Mouse (Mus musculus) common myeloid progenitor, adult 5-6 weeks (primary cell): ENCODE measurements around the gene Golga1. TPM values are rescaled to one million over a fixed set of nuclear protein-coding genes. Genes with fewer than 3 reads are reported as not detected.
A peak's percentile ranks its signal among the peaks of the same experiment; 100 is the strongest.

Source experiments
- ATAC-seq: replicated peaks from 2 replicates; pipeline ENCODE4 v1.8.0; 2016; ENCODE audit warnings: low read depth, mild to moderate bottlenecking, moderate TSS enrichment, inconsistent platforms; ENCODE audit not compliant: poor library complexity, severe bottlenecking
- total RNA-seq: library from RNA; stranded (forward); fragments of 200-1000, 187-1606 nt; gene quantifications from 2 replicates; pipeline ENCODE4 v1.2.3, GENCODE M21; 2017

Gene Golga1
- total RNA-seq, 1 experiment from 2014 or later: 21.1 TPM

GRCm38 (mm10) chr2:38983456-38983855 lies 81.9 kb downstream of the Golga1 start:
- ATAC-seq: no peak

DNA sequence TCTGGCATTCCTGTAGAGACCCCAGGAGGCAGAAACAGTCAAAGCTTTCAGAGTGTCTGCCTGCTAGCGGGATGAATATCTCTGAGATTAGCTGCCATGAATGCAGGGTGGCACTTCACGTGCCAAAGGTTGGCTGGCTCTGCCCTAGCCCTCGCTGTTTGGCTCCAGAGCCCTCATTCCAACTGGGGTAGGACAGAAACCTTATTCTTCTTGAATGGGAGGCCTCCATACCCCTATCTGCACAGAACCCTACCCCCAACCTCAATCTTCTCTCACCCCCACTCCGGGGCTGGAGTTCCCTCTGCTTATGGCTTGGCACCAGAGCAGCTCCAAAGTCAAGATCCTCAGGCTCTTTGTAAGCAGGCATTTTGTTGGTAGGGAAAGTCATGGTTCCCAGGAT lies 87.5 kb downstream of the Golga1 start:
- no peak for ATAC-seq

DNA sequence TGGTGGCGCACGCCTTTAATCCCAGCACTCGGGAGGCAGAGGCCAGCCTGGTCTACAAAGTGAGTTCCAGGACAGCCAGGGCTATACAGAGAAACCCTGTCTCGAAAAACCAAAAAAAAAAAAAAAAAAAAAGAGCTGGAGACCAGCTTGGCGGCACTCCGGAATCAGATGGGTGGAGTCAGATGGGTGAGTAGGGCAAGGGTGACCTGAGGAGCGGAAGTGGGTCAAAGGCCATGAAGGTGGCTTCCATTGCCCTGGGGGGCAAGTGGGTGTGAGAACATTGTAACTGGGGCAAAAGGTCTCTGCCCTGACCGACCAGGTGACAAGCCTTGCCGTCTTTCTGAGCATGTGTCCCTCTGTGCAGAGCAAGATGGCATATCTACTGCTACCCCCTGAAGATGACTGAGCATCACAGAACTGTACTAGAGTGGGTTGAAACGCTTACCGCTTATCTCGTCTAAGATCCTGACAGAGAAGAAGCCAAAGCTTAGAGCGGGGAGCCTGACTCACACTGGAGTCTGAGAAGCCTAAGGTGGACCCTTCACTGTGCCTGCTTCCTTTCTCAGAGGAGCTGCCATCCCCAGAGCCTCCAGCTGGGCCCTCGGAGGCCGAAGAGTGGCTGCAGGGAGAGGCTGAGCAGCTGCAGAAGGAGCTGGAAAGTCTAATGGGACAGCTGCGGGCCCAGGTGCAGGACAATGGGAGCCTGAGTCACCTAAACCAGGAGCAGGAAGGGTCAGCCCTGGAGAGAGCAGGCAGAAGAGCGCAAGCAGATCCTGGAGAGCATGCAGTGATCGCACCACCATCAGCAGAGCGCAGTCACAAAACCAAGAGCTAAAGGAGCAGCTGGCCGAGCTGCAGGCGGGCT lies 89.2 kb downstream of the Golga1 start:
- no peak for ATAC-seq

GRCm38 (mm10) chr2:38975181-38975580 lies 90.2 kb downstream of the Golga1 start:
- ATAC-seq: no peak

DNA sequence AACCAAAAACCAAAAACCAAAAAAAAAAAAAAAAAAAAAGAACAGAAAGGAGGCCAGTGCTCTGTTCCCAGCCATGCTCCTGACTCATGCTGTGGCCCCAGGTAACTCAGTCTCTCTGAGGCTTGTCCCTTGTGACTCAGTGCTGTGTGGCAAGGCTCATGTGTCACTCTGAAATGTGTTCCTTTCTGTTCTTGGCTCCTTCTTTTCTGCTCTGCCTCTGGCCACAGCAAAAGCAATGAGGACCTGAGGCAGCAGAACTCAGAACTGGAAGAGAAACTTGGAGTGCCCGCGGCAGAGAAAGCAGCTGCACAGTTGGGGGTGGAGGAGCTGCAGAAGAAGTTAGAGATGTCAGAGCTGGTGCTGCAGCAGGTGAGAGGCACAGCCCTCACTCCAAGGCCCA lies 91.2 kb downstream of the Golga1 start:
- 0 out of 2 replicates have a peak, but pooled peaks have one; percentile 9 for ATAC-seq

GRCm38 (mm10) chr2:38973701-38974100 lies 91.6 kb downstream of the Golga1 start:
- no peak for ATAC-seq

DNA sequence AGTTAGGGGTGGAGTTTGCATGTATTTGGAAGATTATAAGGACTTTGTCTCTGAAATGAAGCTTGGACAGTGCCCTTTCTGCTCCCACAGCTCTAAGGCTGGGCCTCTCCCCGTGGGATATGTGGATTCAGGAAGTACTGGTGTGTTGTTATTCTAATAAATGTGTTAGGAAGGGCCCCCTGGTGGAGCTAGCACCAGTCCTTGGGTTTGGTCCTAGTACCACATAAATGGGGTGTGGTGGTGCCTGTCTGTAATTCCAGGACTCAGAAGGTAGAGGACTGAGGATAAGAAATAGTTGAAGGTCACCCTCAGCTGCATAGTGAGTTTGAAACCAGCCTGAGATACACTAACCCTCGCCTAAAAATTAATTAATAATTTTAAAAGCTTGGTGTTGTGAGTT lies 92.1 kb downstream of the Golga1 start:
- peak; percentile 27; the same call in 1 of the 2 replicates for ATAC-seq

GRCm38 (mm10) chr2:38970057-38970456 lies 95.3 kb downstream of the Golga1 start:
- ATAC-seq: peak; percentile 77

- ATAC-seq: no peak
Observed at GRCm38 (mm10) chr2:38969650-38970049, 95.7 kb downstream of the Golga1 start.

Other genes starting within 250 kb of the Golga1 start
- 1.7 and 5.7 TPM in 2 replicates for gene Nr6a1, start 137.9 kb downstream of the Golga1 start, total RNA-seq
- not detected in 2 replicates for gene Olfml2a, start 133.6 kb downstream of the Golga1 start, total RNA-seq
- 0.18 and 0.34 TPM in 2 replicates for gene Wdr38, start 68.1 kb downstream of the Golga1 start, total RNA-seq
- 56.4 and 67.3 TPM in 2 replicates for gene Arpc5l, start 60.2 kb downstream of the Golga1 start, total RNA-seq
- 1,747 and 1,973 TPM in 2 replicates for gene Rpl35, start 59.9 kb downstream of the Golga1 start, total RNA-seq
- 7.0 and 12.2 TPM in 2 replicates for gene Scai, start 125.2 kb upstream of the Golga1 start, total RNA-seq
- 43.6 and 67.2 TPM in 2 replicates for gene Ppp6c, start 160.9 kb upstream of the Golga1 start, total RNA-seq